Mouse (Mus musculus) cerebellum, postnatal 10 days (tissue): ENCODE measurements at regions not wholly inside any gene's neighbourhood (a gene's known extent, or its start where the extent isn't known, plus 50 kb on each side); places are given as distances from the start of the nearest gene placed in this dataset.
"Not testable (repeated sequence)": the region's sequence is repeated elsewhere in the genome, so short reads cannot be mapped to it uniquely, and the experiment has no call there.

Experiments
- DNase-seq, 2 experiments: peaks; one replicate each; pipeline ENCODE4 v3.0.0; 2021; ENCODE audit warnings: mixed read lengths in 2 of 2

- peak; percentile 20 to 44 for DNase-seq
Measured at GRCm38 (mm10) chr6:103809986-103810341, 299.6 kb downstream of the Chl1 start.

GRCm38 (mm10) chr6:103810342-103811001, 300.1 kb downstream of the Chl1 start:
- DNase-seq, result peak; percentile 72 to 78

- not testable (repeated sequence) for DNase-seq
Measured at GRCm38 (mm10) chr6:103816396-103816795, 306.0 kb downstream of the Chl1 start.

GRCm38 (mm10) chr6:103826042-103826441, 315.7 kb downstream of the Chl1 start:
- no peak for DNase-seq

- no peak for DNase-seq
Measured at GRCm38 (mm10) chr6:103827623-103828022, 317.2 kb downstream of the Chl1 start.

GRCm38 (mm10) chr6:103828866-103829265, 318.5 kb downstream of the Chl1 start:
- DNase-seq, result no peak

- DNase-seq, result no peak
Measured at GRCm38 (mm10) chr6:103832301-103832700, 321.9 kb downstream of the Chl1 start.

- no peak for DNase-seq
Measured at GRCm38 (mm10) chr6:103832808-103833207, 322.4 kb downstream of the Chl1 start.

- DNase-seq, result peak; percentile 80 to 85
Measured at GRCm38 (mm10) chr6:103833501-103834132, 323.2 kb downstream of the Chl1 start.

GRCm38 (mm10) chr6:103834726-103835229, 324.4 kb downstream of the Chl1 start:
- DNase-seq, result no peak

GRCm38 (mm10) chr6:103859787-103860186, 349.4 kb downstream of the Chl1 start:
- no peak for DNase-seq

GRCm38 (mm10) chr6:103893455-103893854, 383.1 kb downstream of the Chl1 start:
- no peak for DNase-seq

- DNase-seq, result no peak
Measured at GRCm38 (mm10) chr6:103924504-103924903, 414.1 kb downstream of the Chl1 start.

- DNase-seq, result peak; percentile 26 to 47
Measured at GRCm38 (mm10) chr6:103927094-103927493, 416.7 kb downstream of the Chl1 start.

GRCm38 (mm10) chr6:103940345-103940744, 430.0 kb downstream of the Chl1 start:
- no peak for DNase-seq

GRCm38 (mm10) chr6:103944361-103944760, 434.0 kb downstream of the Chl1 start:
- no peak for DNase-seq

- no peak for DNase-seq
Measured at GRCm38 (mm10) chr6:103947474-103947873, 437.1 kb downstream of the Chl1 start.

- DNase-seq, result no peak
Measured at GRCm38 (mm10) chr6:103953134-103953771, 442.9 kb downstream of the Chl1 start.

GRCm38 (mm10) chr6:103959002-103959401, 448.6 kb downstream of the Chl1 start:
- peak; percentile 5 to 7 for DNase-seq

GRCm38 (mm10) chr6:103967811-103968420, 457.5 kb downstream of the Chl1 start:
- no peak for DNase-seq

- peak; percentile 52 to 53 for DNase-seq
Measured at GRCm38 (mm10) chr6:103999186-103999585, 488.8 kb downstream of the Chl1 start.

GRCm38 (mm10) chr6:104028439-104029091, 464.0 kb upstream of the Cntn6 start:
- DNase-seq, result peak; percentile 93 to 97

GRCm38 (mm10) chr6:104038853-104039252, 453.7 kb upstream of the Cntn6 start:
- DNase-seq, result no peak
